Mouse (Mus musculus) C2C12 (cell line): Measurements from ENCODE around the gene Sox12.

ENCODE experiments used
- CEBPB ChIP-seq: IDR thresholded peaks from one replicate; pipeline ENCODE4 v1.6.1; 2011; ENCODE audit warnings: low read depth, mild to moderate bottlenecking, control low read depth, moderate library complexity
- CTCF ChIP-seq: IDR thresholded peaks from one replicate; pipeline ENCODE4 v1.5.1; 2011; ENCODE audit not compliant: control insufficient read depth, insufficient read depth, insufficient read length
- MAX ChIP-seq: IDR thresholded peaks from one replicate; pipeline ENCODE4 v1.6.1; 2011; ENCODE audit warnings: mild to moderate bottlenecking, control low read depth
- MYOD1 ChIP-seq: IDR thresholded peaks from one replicate; pipeline ENCODE4 v1.6.1; 2011; ENCODE audit warnings: low read depth; ENCODE audit not compliant: control insufficient read depth, insufficient read length
- MYOG ChIP-seq: IDR thresholded peaks from one replicate; pipeline ENCODE4 v1.6.1; 2011; ENCODE audit not compliant: control insufficient read depth, insufficient read length; ENCODE audit errors: extremely low read depth

- TF ChIP-seq CTCF = no peak
- no peak for TF ChIP-seq CEBPB
- TF ChIP-seq MYOG = no peak
- no peak for TF ChIP-seq MYOD1
- no peak for TF ChIP-seq MAX
These were observed 8.3 kb upstream of the Sox12 start for GRCm38 (mm10) chr2:152406126-152406525.
